Mouse (Mus musculus) liver, embryonic 14.5 days (tissue): ENCODE data around the gene Stk11ip.

Source experiments
- CTCF ChIP-seq: IDR thresholded peaks from 2 replicates; pipeline ENCODE4 v1.5.1; 2016; ENCODE audit warnings: antibody characterized with exemption, low read depth, control low read depth
- EP300 ChIP-seq: IDR thresholded peaks from 2 replicates; pipeline ENCODE4 v1.6.1; 2016; ENCODE audit warnings: antibody characterized with exemption, low read depth

- TF ChIP-seq CTCF (no peak), EP300 (no peak)
Measured at GRCm38 (mm10) chr1:75502945-75503650, 18.2 kb upstream of the Stk11ip start.
